Mouse (Mus musculus) neutrophil, adult 83 days (primary cell): Measurements from ENCODE around the gene Nt5c1a. TPM values are rescaled to one million over a fixed set of nuclear protein-coding genes. Genes with fewer than 3 reads are reported as not detected.

Experiments
- total RNA-seq, 2 experiments: library from RNA; stranded (reverse); gene quantifications; one replicate each; pipeline ENCODE4 v1.2.4; 2023

Nt5c1a gene
- total RNA-seq: not detected

GRCm38 (mm10) chr4:123201186-123202093 lies at the start of gene Nt5c1a:
TSS of gene Nt5c1a (plus strand) at chr4:123201504.

GRCm38 (mm10) chr4:123182328-123183238 lies 18.7 kb upstream of the Nt5c1a start, which contains the start of gene Hpcal4:
TSS of gene Hpcal4 (plus strand) at chr4:123183227.

GRCm38 (mm10) chr4:123233492-123234084 lies 32.3 kb downstream of the Nt5c1a start, which contains the start of gene Heyl:
TSS of gene Heyl (plus strand) at chr4:123233556.

DNA sequence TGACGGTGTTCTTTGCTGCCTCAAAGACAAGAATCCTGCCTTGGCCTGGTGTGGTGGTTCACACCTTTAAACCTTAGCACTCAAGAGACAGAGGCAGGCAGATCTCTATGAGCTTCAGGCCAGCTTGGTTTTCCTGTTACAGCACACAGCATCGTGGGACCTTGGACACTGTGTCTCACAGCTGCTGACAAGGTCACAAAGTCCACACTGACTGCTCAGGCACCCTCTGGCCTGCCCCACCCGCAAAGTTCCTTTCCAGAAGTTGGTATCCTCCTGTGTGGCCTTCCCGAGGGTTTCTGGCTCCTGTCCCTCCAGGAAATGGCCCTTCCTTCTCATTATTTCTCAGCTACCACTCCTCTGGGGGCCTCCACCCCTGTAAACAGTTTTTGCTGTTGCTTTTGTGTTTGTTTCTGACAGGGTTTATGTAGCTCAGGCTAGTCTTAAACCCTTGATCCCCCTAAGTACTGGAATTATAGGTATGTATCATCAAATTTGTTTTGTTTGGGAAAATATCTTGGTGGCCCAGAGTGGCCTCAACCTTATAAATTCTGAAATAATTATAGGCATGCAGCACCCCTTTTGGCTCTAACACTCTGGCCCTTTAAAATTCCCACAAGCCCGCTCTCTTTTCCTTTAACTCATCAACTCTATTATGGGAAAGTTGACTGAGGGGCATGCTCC lies 60.6 kb downstream of the Nt5c1a start, which contains the start of gene Pabpc4:
TSS of gene Pabpc4 (plus strand) at position 631 of the 681 bp plus-strand sequence.

Other genes with a start within 250 kb of the Nt5c1a start
- not detected for gene Mfsd2a, start 240.3 kb upstream of the Nt5c1a start, total RNA-seq
- 1 to 10 TPM in 1 of 2 experiments, under 1 TPM in 1; 0.66 to 1.1 TPM for gene Mycl, start 205.9 kb upstream of the Nt5c1a start, total RNA-seq
- gene Trit1, start 184.9 kb upstream of the Nt5c1a start, total RNA-seq: 1 to 10 TPM; 4.9 to 5.8 TPM
- under 1 TPM in 1 of 2 experiments, not detected in 1; 0.26 TPM for gene Bmp8b, start 96.3 kb upstream of the Nt5c1a start, total RNA-seq
- not detected for gene Oxct2b, start 85.2 kb upstream of the Nt5c1a start, total RNA-seq
- 10 to 100 TPM; 20.6 to 21.8 TPM for gene Ppie, start 61.6 kb upstream of the Nt5c1a start, total RNA-seq
- gene Hpcal4, start 18.3 kb upstream of the Nt5c1a start, total RNA-seq: not detected
- not detected for gene Heyl, start 32.1 kb downstream of the Nt5c1a start, total RNA-seq
- 10 to 100 TPM; 76.0 to 96.6 TPM for gene Pabpc4, start 60.8 kb downstream of the Nt5c1a start, total RNA-seq
- gene Oxct2a, start 122.1 kb downstream of the Nt5c1a start, total RNA-seq: under 1 TPM in 1 of 2 experiments, not detected in 1; 0.26 TPM
- under 1 TPM; 0.24 to 0.35 TPM for gene Bmp8a, start 141.7 kb downstream of the Nt5c1a start, total RNA-seq